Mouse (Mus musculus): ENCODE data around the gene 4930556J24Rik. TPM values are rescaled to one million over a fixed set of nuclear protein-coding genes. Genes with fewer than 3 reads are reported as not detected.

The 4930556J24Rik gene
- total RNA-seq, 4 experiments from 2014 or later: not detected

- DNase-seq (ENCODE audit: low spot score in 2 of 2): no peak
Observed at GRCm38 (mm10) chr11:3893970-3894369, 82.6 kb downstream of the 4930556J24Rik start.

Other genes with a start within 250 kb of the 4930556J24Rik start
- 1 to 10 TPM in 2 of 4 experiments, under 1 TPM in 2; 0.75 to 1.6 (median 1.0) TPM for gene Osbp2, start 112.9 kb downstream of the 4930556J24Rik start, total RNA-seq (2022)
- under 1 TPM; 0.11 to 0.36 (median 0.15) TPM for gene 4921536K21Rik, start 81.7 kb downstream of the 4930556J24Rik start, total RNA-seq (2022)
- gene Dusp18, start 81.5 kb downstream of the 4930556J24Rik start, total RNA-seq (2022): 10 to 100 TPM in 3 of 4 experiments, 1 to 10 TPM in 1; 7.3 to 18.4 (median 14.0) TPM
- 10 to 100 TPM; 19.5 to 24.6 (median 21.4) TPM for gene Slc35e4, start 62.1 kb downstream of the 4930556J24Rik start, total RNA-seq (2022)
- 10 to 100 TPM; 11.6 to 17.3 (median 13.2) TPM for gene Tcn2, start 44.6 kb downstream of the 4930556J24Rik start, total RNA-seq (2022)
- 10 to 100 TPM; 25.1 to 33.5 (median 29.8) TPM for gene Pes1, start 12.8 kb downstream of the 4930556J24Rik start, total RNA-seq (2022)
- gene Gal3st1, start 6.9 kb upstream of the 4930556J24Rik start, total RNA-seq (2022): under 1 TPM in 2 of 4 experiments, not detected in 2; 0.24 to 0.31 TPM
- gene Sec14l4, start 54.7 kb upstream of the 4930556J24Rik start, total RNA-seq (2022): not detected
- not detected for gene Sec14l3, start 88.1 kb upstream of the 4930556J24Rik start, total RNA-seq (2022)
- gene Mtfp1, start 118.7 kb upstream of the 4930556J24Rik start, total RNA-seq (2022): 10 to 100 TPM; 37.5 to 49.4 (median 44.0) TPM
- under 1 TPM in 3 of 4 experiments, not detected in 1; 0.11 to 0.46 (median 0.24) TPM for gene Sec14l2, start 146.6 kb upstream of the 4930556J24Rik start, total RNA-seq (2022)
- 1 to 10 TPM; 2.9 to 4.4 (median 4.0) TPM for gene Rnf215, start 158.4 kb upstream of the 4930556J24Rik start, total RNA-seq (2022)
- gene Ccdc157, start 183.5 kb upstream of the 4930556J24Rik start, total RNA-seq (2022): 1 to 10 TPM; 1.7 to 2.5 (median 2.2) TPM
- gene Sf3a1, start 183.6 kb upstream of the 4930556J24Rik start, total RNA-seq (2022): 10 to 100 TPM; 11.3 to 15.6 (median 12.2) TPM
- 1 to 10 TPM; 2.7 to 4.5 (median 3.7) TPM for gene Tbc1d10a, start 210.0 kb upstream of the 4930556J24Rik start, total RNA-seq (2022)
- gene Castor1, start 241.4 kb upstream of the 4930556J24Rik start, total RNA-seq (2022): 1 to 10 TPM in 3 of 4 experiments, under 1 TPM in 1; 0.56 to 2.9 (median 1.8) TPM